In genomic region chr13:29179861-29180260, GRCm38 (mm10) we compare ENCODE assay signal across 11 mouse cellular contexts.
"Had no signal": no experiment of that assay in that cellular context is flagged by ENCODE, and none has a peak within 500 bp of the region (broad histone marks: within the 10 kb centered on the region; RNA-seq: fewer than 3 reads in every experiment).

No protein-coding gene starts in this region.

- DNase-seq: retina, postnatal 1 day; right cerebral cortex, adult 18-20 months; right cerebral cortex, postnatal 14 days; right cerebral cortex, postnatal 25 days; spleen, adult 18-20 months; thymus, adult 18-20 months; thymus, adult 2 months; thymus, postnatal 14 days; thymus, postnatal 25 days; thymus, postnatal 36 days; thymus, postnatal 4 days had no signal
